In the genomic region with DNA sequence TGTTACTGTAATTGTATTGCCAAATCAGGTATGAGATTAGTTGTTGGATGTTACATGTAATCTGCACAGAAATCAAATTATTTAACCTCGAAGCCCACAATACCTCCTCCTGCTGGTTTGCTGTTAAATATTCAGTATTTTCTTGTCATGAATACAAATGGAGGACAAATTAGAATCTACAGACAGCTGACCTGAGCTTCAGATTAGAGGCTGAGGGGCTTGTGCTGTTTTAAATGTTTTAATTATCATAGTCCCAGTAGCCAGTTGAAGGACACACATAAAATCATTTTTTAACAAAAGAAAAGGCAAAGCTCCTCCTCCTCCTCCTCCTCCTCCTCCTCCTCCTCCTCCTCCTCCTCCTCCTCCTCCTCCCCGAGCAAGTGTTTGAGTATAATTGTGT, we compare ENCODE assay signal across 18 mouse cellular contexts.
"Had no signal": no experiment of that assay in that cellular context is flagged by ENCODE, and none has a peak within 500 bp of the region (broad histone marks: within the 10 kb centered on the region; RNA-seq: fewer than 3 reads in every experiment).

No protein-coding gene starts in this region.

- H3K27me3 ChIP-seq: liver, embryonic 13.5 days; liver, embryonic 15.5 days; lung, embryonic 15.5 days; megakaryocyte, embryonic 14.5 days; neural tube, embryonic 12.5 days; stomach, embryonic 15.5 days had no signal

- H3K36me3 ChIP-seq: liver, embryonic 13.5 days; liver, embryonic 15.5 days; lung, embryonic 15.5 days; neural tube, embryonic 12.5 days; stomach, embryonic 15.5 days had no signal

- H3K9ac ChIP-seq: liver, embryonic 13.5 days; liver, embryonic 15.5 days; liver, postnatal 0 days; lung, embryonic 15.5 days; neural tube, embryonic 12.5 days; stomach, embryonic 15.5 days had no signal

- ATAC-seq: liver, postnatal 0 days; lung, postnatal 0 days had no signal

- H3K4me2 ChIP-seq: liver, embryonic 11.5 days; liver, embryonic 13.5 days; liver, embryonic 15.5 days; lung, embryonic 15.5 days; neural tube, embryonic 12.5 days; stomach, embryonic 15.5 days had no signal

- H3K4me3 ChIP-seq: liver, embryonic 13.5 days; liver, embryonic 15.5 days; lung, embryonic 15.5 days; megakaryocyte, embryonic 14.5 days; neural tube, embryonic 12.5 days; stomach, embryonic 15.5 days had no signal

- H3K9me3 ChIP-seq: liver, embryonic 13.5 days; liver, embryonic 15.5 days; lung, embryonic 15.5 days; neural tube, embryonic 12.5 days; stomach, embryonic 15.5 days had no signal

- H3K4me1 ChIP-seq: liver, embryonic 13.5 days; liver, embryonic 15.5 days; lung, embryonic 15.5 days; megakaryocyte, embryonic 14.5 days; neural tube, embryonic 12.5 days; stomach, embryonic 15.5 days had no signal

- DNase-seq: liver; liver, embryonic 13.5 days; liver, postnatal 0 days; lung, adult 2 months; lung, postnatal 14 days; lung, postnatal 36 days; right cerebral cortex, postnatal 14 days; thymus, adult 18-20 months; thymus, postnatal 14 days; thymus, postnatal 4 days had no signal

- H3K27ac ChIP-seq: liver, embryonic 13.5 days; liver, embryonic 15.5 days; lung, embryonic 15.5 days; macrophage; neural tube, embryonic 12.5 days; stomach, embryonic 15.5 days had no signal
